Mouse (Mus musculus) lung, embryonic 16.5 days (tissue): Measurements from ENCODE around the gene Dnajc28. TPM values are rescaled to one million over a fixed set of nuclear protein-coding genes. Genes with fewer than 3 reads are reported as not detected.

Source experiments
- ATAC-seq: fragments of 200-750 bp; cut with Nextera tagmentation; 2 replicates; pipeline ENCODE4 v1.8.0; 2017; ENCODE audit warnings: low read depth, mild to moderate bottlenecking, moderate library complexity
- H3K27ac ChIP-seq: fragments of 300-500 bp; sonication (generic); 2 replicates; pipeline ENCODE4 v1.5.1; 2014; ENCODE audit warnings: mild to moderate bottlenecking, control low read depth, low read length
- H3K27me3 ChIP-seq: fragments of 300-500 bp; sonication (generic); 2 replicates; pipeline ENCODE4 v1.6.1; 2014; ENCODE audit warnings: low read depth, low read length, mixed read lengths; ENCODE audit not compliant: control insufficient read depth, insufficient read depth
- H3K36me3 ChIP-seq: fragments of 300-500 bp; sonication (generic); 2 replicates; pipeline ENCODE4 v1.6.1; 2014; ENCODE audit warnings: low read length; ENCODE audit not compliant: control insufficient read depth, insufficient read depth
- H3K4me1 ChIP-seq: fragments of 300-500 bp; sonication (generic); replicated peaks from 2 replicates; pipeline ENCODE4 v1.6.1; 2014; ENCODE audit warnings: low read length, mixed read lengths; ENCODE audit not compliant: control insufficient read depth, insufficient read depth
- H3K4me2 ChIP-seq: fragments of 300-500 bp; sonication (generic); 2 replicates; pipeline ENCODE4 v1.6.1; 2014; ENCODE audit warnings: low read depth, low read length, control low read depth
- H3K4me3 ChIP-seq: fragments of 300-500 bp; sonication (generic); 2 replicates; pipeline ENCODE4 v1.5.1; 2014; ENCODE audit warnings: mild to moderate bottlenecking, low read length, control low read depth
- H3K9ac ChIP-seq: fragments of 300-500 bp; sonication (generic); 2 replicates; pipeline ENCODE4 v1.6.1; 2014; ENCODE audit warnings: low read length, control low read depth
- H3K9me3 ChIP-seq: fragments of 300-500 bp; sonication (generic); 2 replicates; pipeline ENCODE4 v1.6.1; 2016; ENCODE audit warnings: low read length; ENCODE audit not compliant: control insufficient read depth
- WGBS: fragments of 180-500 bp; shearing (Covaris S2); extraction: QIAGEN DNeasy Blood & Tissue Kit; methylation state at CpG from one replicate; pipeline ENCODE4 v1.1.7; 2014; 5-methylcytosine and 5-hydroxymethylcytosine counted together
- polyA plus RNA-seq: library from polyadenylated mRNA; unstranded; fragments of >200 nt; fragmentation: Nextera tagmentation; extraction: Ambion mirVana; gene quantifications from 2 replicates; pipeline ENCODE4 v1.2.1, GENCODE M21; 2015

Dnajc28 gene
- polyA plus RNA-seq, 1 experiment from 2014 or later: 2.2 TPM

- no peaks in the 10 kb centered on the region for H3K9me3 ChIP-seq
- WGBS: 56% methylated on average over 6 of the region's 6 CpGs
- no peak overlapping the region for H3K4me2 ChIP-seq
- H3K4me3 ChIP-seq: no peak overlapping the region
- no peak overlapping the region for H3K9ac ChIP-seq
- H3K27ac ChIP-seq: no peak overlapping the region
- peaks cover 3% of the 10 kb centered on the region for H3K4me1 ChIP-seq
- peaks cover 3% of the 10 kb centered on the region; the same call in 1 of the 2 replicates for H3K36me3 ChIP-seq
- no peak for ATAC-seq
- no peaks in the 10 kb centered on the region for H3K27me3 ChIP-seq
Observed at GRCm38 (mm10) chr16:91587730-91588453, 30.9 kb downstream of the Dnajc28 start.

- no peak for ATAC-seq
- Histone ChIP-seq H3K27me3 (no peaks in the 10 kb centered on the region), H3K9ac (no peak overlapping the region), H3K4me1 (no peaks in the 10 kb centered on the region), H3K4me2 (no peak overlapping the region), H3K9me3 (no peaks in the 10 kb centered on the region), H3K27ac (no peak overlapping the region), H3K4me3 (no peak overlapping the region), H3K36me3 (peaks cover 6% of the 10 kb centered on the region)
- 90% methylated on average over 6 of the region's 6 CpGs for WGBS
Observed at GRCm38 (mm10) chr16:91586244-91586643, 32.6 kb downstream of the Dnajc28 start.

DNA sequence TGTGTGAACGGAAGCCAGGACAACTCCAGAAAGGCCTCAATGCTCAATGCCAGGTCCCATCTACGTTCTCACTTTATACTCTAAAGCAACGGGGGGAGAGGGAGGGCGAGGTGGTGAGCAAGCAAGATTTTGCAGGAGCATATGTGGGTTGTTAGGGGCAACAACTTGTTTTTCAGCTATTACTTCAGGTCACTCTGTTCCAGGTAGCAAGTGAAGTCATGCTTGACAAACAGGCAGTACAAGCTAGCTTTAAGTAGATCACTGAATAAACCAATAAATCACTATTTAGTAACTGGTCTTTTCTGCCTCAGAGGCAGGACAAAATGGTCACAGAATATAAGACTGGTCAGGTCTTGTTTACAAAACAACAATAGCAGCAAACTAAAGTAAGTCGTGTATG is 33.2 kb downstream of the Dnajc28 start:
- no peak overlapping the region for H3K9ac ChIP-seq
- 82% methylated on average over 5 of the region's 5 CpGs for WGBS
- H3K4me3 ChIP-seq: no peak overlapping the region
- no peaks in the 10 kb centered on the region for H3K4me1 ChIP-seq
- H3K27me3 ChIP-seq: no peaks in the 10 kb centered on the region
- peaks cover 7% of the 10 kb centered on the region for H3K36me3 ChIP-seq
- no peak overlapping the region for H3K4me2 ChIP-seq
- H3K9me3 ChIP-seq: no peaks in the 10 kb centered on the region
- H3K27ac ChIP-seq: no peak overlapping the region
- ATAC-seq: no peak

GRCm38 (mm10) chr16:91582307-91582706 is 36.5 kb downstream of the Dnajc28 start:
- H3K4me3 ChIP-seq: no peak overlapping the region
- 66% methylated on average over 2 of the region's 2 CpGs for WGBS
- no peak for ATAC-seq
- H3K4me1 ChIP-seq: no peaks in the 10 kb centered on the region
- H3K27ac ChIP-seq: no peak overlapping the region
- peaks cover 9% of the 10 kb centered on the region for H3K36me3 ChIP-seq
- H3K27me3 ChIP-seq: no peaks in the 10 kb centered on the region
- no peak overlapping the region for H3K4me2 ChIP-seq
- H3K9me3 ChIP-seq: no peaks in the 10 kb centered on the region
- H3K9ac ChIP-seq: no peak overlapping the region

- H3K27me3 ChIP-seq: no peaks in the 10 kb centered on the region
- no peak overlapping the region for H3K27ac ChIP-seq
- no peaks in the 10 kb centered on the region for H3K9me3 ChIP-seq
- no peak overlapping the region for H3K4me2 ChIP-seq
- WGBS: 82% methylated on average over 14 of the region's 14 CpGs
- H3K4me3 ChIP-seq: no peak overlapping the region
- ATAC-seq: no peak
- peaks cover 8% of the 10 kb centered on the region; the same call in 1 of the 2 replicates for H3K36me3 ChIP-seq
- no peak overlapping the region for H3K9ac ChIP-seq
- H3K4me1 ChIP-seq: no peaks in the 10 kb centered on the region
Observed at GRCm38 (mm10) chr16:91578980-91579720, 39.7 kb downstream of the Dnajc28 start.

DNA sequence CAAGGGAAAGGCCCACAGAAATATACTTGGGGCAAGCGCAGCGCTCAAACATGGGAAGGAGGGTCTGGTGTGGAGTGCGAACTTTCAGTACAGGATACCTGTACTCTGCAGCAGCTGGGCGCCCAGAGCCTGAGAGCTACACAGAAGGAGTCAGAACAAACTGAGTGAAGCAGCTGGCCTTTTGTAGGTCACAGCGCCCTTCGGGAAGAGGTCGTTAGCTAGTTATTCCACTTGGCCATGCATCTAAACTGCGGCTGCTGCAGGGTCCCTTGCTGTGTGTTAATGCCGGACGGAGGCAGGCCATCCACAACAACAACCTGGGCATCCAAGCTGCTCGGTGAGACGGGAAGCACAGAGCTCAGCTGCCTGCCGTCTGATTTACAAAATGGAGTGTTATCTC is 43.7 kb downstream of the Dnajc28 start:
- no peaks in the 10 kb centered on the region for H3K4me1 ChIP-seq
- H3K9me3 ChIP-seq: no peaks in the 10 kb centered on the region
- WGBS: 71% methylated on average over 13 of the region's 13 CpGs
- no peak for ATAC-seq
- peaks cover 4% of the 10 kb centered on the region; the same call in 1 of the 2 replicates for H3K36me3 ChIP-seq
- H3K4me3 ChIP-seq: no peak overlapping the region
- H3K27ac ChIP-seq: no peak overlapping the region
- H3K27me3 ChIP-seq: no peaks in the 10 kb centered on the region
- H3K9ac ChIP-seq: no peak overlapping the region
- H3K4me2 ChIP-seq: no peak overlapping the region

DNA sequence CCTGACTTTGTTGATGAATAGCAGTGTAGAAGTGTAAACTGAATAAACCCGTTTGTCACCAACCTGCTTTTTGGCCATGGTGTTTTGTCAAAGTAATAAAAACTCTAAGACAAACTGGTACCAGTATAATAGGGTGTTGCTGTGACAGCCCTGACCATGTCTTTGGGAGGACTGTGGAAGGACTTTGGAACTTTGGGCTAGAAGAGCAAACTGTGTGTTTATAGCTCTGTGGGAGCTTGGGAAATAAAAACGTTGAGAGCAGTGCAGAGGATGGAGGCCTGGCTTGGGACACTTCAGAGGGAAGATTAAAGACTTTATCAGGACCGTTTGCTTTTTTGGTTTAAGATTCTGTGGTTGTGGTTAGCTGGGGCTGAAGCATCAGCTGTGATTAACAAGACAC is 47.7 kb downstream of the Dnajc28 start:
- Histone ChIP-seq H3K36me3 (no peaks in the 10 kb centered on the region), H3K27me3 (no peaks in the 10 kb centered on the region), H3K9ac (no peak overlapping the region), H3K9me3 (no peaks in the 10 kb centered on the region), H3K4me2 (no peak overlapping the region), H3K4me3 (no peak overlapping the region), H3K4me1 (no peaks in the 10 kb centered on the region), H3K27ac (no peak overlapping the region)
- no peak for ATAC-seq
- WGBS: 44% methylated on average over 3 of the region's 3 CpGs

- Histone ChIP-seq H3K4me1 (no peaks in the 10 kb centered on the region), H3K27me3 (no peaks in the 10 kb centered on the region), H3K36me3 (peaks cover 4% of the 10 kb centered on the region; the same call in 1 of the 2 replicates), H3K9me3 (no peaks in the 10 kb centered on the region), H3K9ac (no peak overlapping the region), H3K27ac (no peak overlapping the region), H3K4me3 (no peak overlapping the region), H3K4me2 (no peak overlapping the region)
- no peak for ATAC-seq
- WGBS: 81% methylated on average over 10 of the region's 10 CpGs
Observed at GRCm38 (mm10) chr16:91568960-91569359, 49.9 kb downstream of the Dnajc28 start.

- Histone ChIP-seq H3K4me2 (no peak overlapping the region), H3K9ac (no peak overlapping the region), H3K4me1 (no peaks in the 10 kb centered on the region), H3K27ac (no peak overlapping the region), H3K4me3 (no peak overlapping the region), H3K27me3 (no peaks in the 10 kb centered on the region), H3K36me3 (peaks cover 16% of the 10 kb centered on the region), H3K9me3 (no peaks in the 10 kb centered on the region)
- ATAC-seq: no peak
- WGBS: 75% methylated on average over 7 of the region's 7 CpGs
Observed at GRCm38 (mm10) chr16:91566002-91566401, 52.8 kb downstream of the Dnajc28 start.
